Mouse (Mus musculus) MEL (cell line): ENCODE results near the gene Sctr. TPM values are rescaled to one million over a fixed set of nuclear protein-coding genes. Genes with fewer than 3 reads are reported as not detected.

Experiments used
- DNase-seq: peaks from one replicate; pipeline ENCODE4 v3.0.0; 2011; ENCODE audit warnings: low read depth, low spot score
- H3K27ac ChIP-seq: 2 replicates; pipeline ENCODE4 v1.5.1; 2012; ENCODE audit warnings: low read depth, mild to moderate bottlenecking, control low read depth, low read length, moderate library complexity; ENCODE audit not compliant: control insufficient read depth
- H3K27me3 ChIP-seq, 2 experiments: fragments of 150-350 bp in 1 of 2; sonication (generic) in 1 of 2; 2 replicates each; pipeline ENCODE4 v1.6.1; 2012; ENCODE audit warnings: low read length in 2 of 2, mild to moderate bottlenecking in 2 of 2, improper control_type of control experiment in 1 of 2, moderate library complexity in 1 of 2; ENCODE audit not compliant: insufficient read depth in 2 of 2, control insufficient read depth in 1 of 2
- H3K36me3 ChIP-seq, 2 experiments: 2 replicates each; pipeline ENCODE4 v1.6.1; 2012 to 2014; ENCODE audit warnings: low read length in 2 of 2, improper control_type of control experiment in 1 of 2, inconsistent platforms in 1 of 2, mild to moderate bottlenecking in 1 of 2; ENCODE audit not compliant: insufficient read depth in 2 of 2, control insufficient read depth in 1 of 2
- H3K4me1 ChIP-seq, 2 experiments: fragments of 150-350 bp in 1 of 2; sonication (generic) in 1 of 2; 2 replicates each; pipeline ENCODE4 v1.6.1; 2012; ENCODE audit warnings: low read length in 2 of 2, improper control_type of control experiment in 1 of 2, mild to moderate bottlenecking in 1 of 2; ENCODE audit not compliant: insufficient read depth in 2 of 2, control insufficient read depth in 1 of 2
- H3K4me3 ChIP-seq, 2 experiments: fragments of 150-350 bp in 1 of 2; sonication (generic) in 1 of 2; 2 replicates each; pipeline ENCODE4 v1.5.1; 2012; ENCODE audit warnings: low read depth in 2 of 2, low read length in 2 of 2, mild to moderate bottlenecking in 2 of 2, moderate library complexity in 2 of 2, control low read depth in 1 of 2, improper control_type of control experiment in 1 of 2; ENCODE audit not compliant: control insufficient read depth in 1 of 2, insufficient read depth in 1 of 2
- H3K79me2 ChIP-seq: 2 replicates; pipeline ENCODE4 v1.6.1; 2012; ENCODE audit warnings: mild to moderate bottlenecking, low read length, moderate library complexity; ENCODE audit not compliant: control insufficient read depth, poor library complexity, insufficient read depth
- H3K9ac ChIP-seq: 2 replicates; pipeline ENCODE4 v1.6.1; 2012; ENCODE audit warnings: low read depth, mild to moderate bottlenecking, control low read depth, low read length, moderate library complexity; ENCODE audit not compliant: control insufficient read depth, poor library complexity, severe bottlenecking
- H3K9me3 ChIP-seq: fragments of 150-350 bp; sonication (generic); replicated peaks from 2 replicates; pipeline ENCODE4 v1.6.1; 2012; ENCODE audit warnings: mild to moderate bottlenecking, low read length, improper control_type of control experiment, moderate library complexity; ENCODE audit not compliant: insufficient read depth
- BHLHE40 ChIP-seq: IDR thresholded peaks from 2 replicates; pipeline ENCODE4 v1.6.1; 2012; ENCODE audit warnings: low read depth, mild to moderate bottlenecking, inconsistent platforms, low read length, improper control_type of control experiment, borderline replicate concordance
- CHD1 ChIP-seq: IDR thresholded peaks from 2 replicates; pipeline ENCODE4 v1.6.1; 2012; ENCODE audit warnings: low read depth, mild to moderate bottlenecking, inconsistent platforms, low read length, improper control_type of control experiment
- CHD2 ChIP-seq: IDR thresholded peaks from 2 replicates; pipeline ENCODE4 v1.6.1; 2011; ENCODE audit warnings: low read length, improper control_type of control experiment
- CTCF ChIP-seq, 3 experiments: IDR thresholded peaks in 2 of 3; conservative IDR thresholded peaks in 1 of 3; 2 replicates each; pipeline ENCODE4 v1.5.1; 2011 to 2012; ENCODE audit warnings: low read length in 3 of 3, low read depth in 2 of 3, mild to moderate bottlenecking in 2 of 3, improper control_type of control experiment in 1 of 3, inconsistent platforms in 1 of 3, mixed read lengths in 1 of 3, moderate library complexity in 1 of 3; ENCODE audit not compliant: control insufficient read depth in 1 of 3, insufficient read depth in 1 of 3, poor library complexity in 1 of 3, severe bottlenecking in 1 of 3
- ELF1 ChIP-seq: IDR thresholded peaks from 2 replicates; pipeline ENCODE4 v1.6.1; 2014; ENCODE audit warnings: low read depth, mild to moderate bottlenecking, inconsistent platforms, low read length, improper control_type of control experiment, moderate library complexity
- EP300 ChIP-seq, 2 experiments: IDR thresholded peaks; 2 replicates each; pipeline ENCODE4 v1.6.1; 2011; ENCODE audit warnings: improper control_type of control experiment in 2 of 2, low read length in 2 of 2, low read depth in 1 of 2, mild to moderate bottlenecking in 1 of 2
- ETS1 ChIP-seq: IDR thresholded peaks from 2 replicates; pipeline ENCODE4 v1.6.1; 2012; ENCODE audit warnings: low read depth, mild to moderate bottlenecking, inconsistent platforms, low read length, improper control_type of control experiment, moderate library complexity
- GATA1 ChIP-seq: IDR thresholded peaks from 2 replicates; pipeline ENCODE4 v1.6.1; 2011; ENCODE audit warnings: low read depth, low read length, improper control_type of control experiment
- HCFC1 ChIP-seq: IDR thresholded peaks from 2 replicates; pipeline ENCODE4 v1.6.1; 2012; ENCODE audit warnings: low read depth, mild to moderate bottlenecking, inconsistent platforms, low read length, improper control_type of control experiment, moderate library complexity
- JUND ChIP-seq: IDR thresholded peaks from 2 replicates; pipeline ENCODE4 v1.6.1; 2011; ENCODE audit warnings: low read depth, mild to moderate bottlenecking, improper control_type of control experiment, low read length
- MEF2A ChIP-seq: IDR thresholded peaks from 2 replicates; pipeline ENCODE4 v1.6.1; 2014; ENCODE audit warnings: low read depth, mild to moderate bottlenecking, inconsistent platforms, low read length, improper control_type of control experiment; ENCODE audit not compliant: poor library complexity, insufficient replicate concordance, severe bottlenecking; ENCODE audit errors: extremely low read depth
- MXI1 ChIP-seq: IDR thresholded peaks from 2 replicates; pipeline ENCODE4 v1.6.1; 2011; ENCODE audit warnings: mild to moderate bottlenecking, low read depth, low read length, improper control_type of control experiment
- MYB ChIP-seq: IDR thresholded peaks from 2 replicates; pipeline ENCODE4 v1.6.1; 2011; ENCODE audit warnings: mild to moderate bottlenecking, low read depth, low read length, improper control_type of control experiment
- NRF1 ChIP-seq: IDR thresholded peaks from 2 replicates; pipeline ENCODE4 v1.6.1; 2014; ENCODE audit warnings: low read depth, mild to moderate bottlenecking, inconsistent platforms, low read length, improper control_type of control experiment, moderate library complexity; ENCODE audit not compliant: poor library complexity, insufficient read depth, severe bottlenecking
- POLR2AphosphoS5 ChIP-seq: IDR thresholded peaks from 2 replicates; pipeline ENCODE4 v1.6.1; 2012; ENCODE audit warnings: low read depth, borderline replicate concordance, mild to moderate bottlenecking, inconsistent platforms, low read length, moderate library complexity, mixed read lengths
- RAD21 ChIP-seq: IDR thresholded peaks from 2 replicates; pipeline ENCODE4 v1.6.1; 2011; ENCODE audit warnings: mild to moderate bottlenecking, low read depth, low read length, improper control_type of control experiment
- RCOR1 ChIP-seq: IDR thresholded peaks from 2 replicates; pipeline ENCODE4 v1.6.1; 2012; ENCODE audit warnings: low read depth, mild to moderate bottlenecking, inconsistent platforms, low read length, improper control_type of control experiment
- SIN3A ChIP-seq: IDR thresholded peaks from 2 replicates; pipeline ENCODE4 v1.6.1; 2012; ENCODE audit warnings: low read length, improper control_type of control experiment, inconsistent platforms
- TBP ChIP-seq: IDR thresholded peaks from 2 replicates; pipeline ENCODE4 v1.8.0; 2011; ENCODE audit warnings: low read depth, low read length, improper control_type of control experiment
- TCF12 ChIP-seq: IDR thresholded peaks from 2 replicates; pipeline ENCODE4 v1.6.1; 2014; ENCODE audit warnings: low read depth, mild to moderate bottlenecking, inconsistent platforms, low read length, improper control_type of control experiment, moderate library complexity
- USF2 ChIP-seq, 2 experiments: IDR thresholded peaks; 2 replicates each; pipeline ENCODE4 v1.6.1; 2011 to 2012; ENCODE audit warnings: improper control_type of control experiment in 2 of 2, low read length in 2 of 2, borderline replicate concordance in 1 of 2, inconsistent platforms in 1 of 2, low read depth in 1 of 2, mild to moderate bottlenecking in 1 of 2; ENCODE audit not compliant: insufficient read depth in 1 of 2
- ZC3H11A ChIP-seq: IDR thresholded peaks from 2 replicates; pipeline ENCODE4 v1.6.1; 2012; ENCODE audit warnings: low read depth, mild to moderate bottlenecking, inconsistent platforms, low read length, improper control_type of control experiment
- ZKSCAN1 ChIP-seq: IDR thresholded peaks from 2 replicates; pipeline ENCODE4 v1.6.1; 2012; ENCODE audit warnings: low read depth, mild to moderate bottlenecking, inconsistent platforms, low read length, improper control_type of control experiment, moderate library complexity
- ZMIZ1 ChIP-seq: IDR thresholded peaks from 2 replicates; pipeline ENCODE4 v1.6.1; 2012; ENCODE audit warnings: low read depth, mild to moderate bottlenecking, inconsistent platforms, low read length, improper control_type of control experiment, moderate library complexity
- ZNF384 ChIP-seq: IDR thresholded peaks from 2 replicates; pipeline ENCODE4 v1.6.1; 2012; ENCODE audit warnings: low read depth, mild to moderate bottlenecking, inconsistent platforms, low read length, improper control_type of control experiment
- polyA plus RNA-seq, 2 experiments: library from polyadenylated mRNA; stranded (reverse) in 1 of 2; unstranded in 1 of 2; fragments of >175 nt in 1 of 2; fragments of >200 nt in 1 of 2; gene quantifications; 2 replicates each; pipeline versions ENCODE4 v1.2.1 to v1.2.4; 2012; ENCODE audit warnings: low replicate concordance in 2 of 2, low read depth in 1 of 2; ENCODE audit not compliant: insufficient read length in 2 of 2, insufficient read depth in 1 of 2, missing spikeins in 1 of 2
- total RNA-seq: library from RNA; depleted of rRNA; stranded (reverse); fragments of 300-350 nt; gene quantifications from 2 replicates; pipeline ENCODE4 v1.2.3, GENCODE M21; 2012

Sctr gene
- total and polyA plus RNA-seq, 3 experiments: not detected

- no peak for DNase-seq
- Histone ChIP-seq H3K4me1 (no peaks in the 10 kb centered on the region), H3K27me3 (no peaks in the 10 kb centered on the region), H3K4me3 (no peak overlapping the region), H3K9me3 (no peaks in the 10 kb centered on the region), H3K36me3 (no peaks in the 10 kb centered on the region), H3K27ac (no peak overlapping the region), H3K79me2 (no peaks in the 10 kb centered on the region), H3K9ac (no peak overlapping the region)
- peak in 1 of 3 experiments; percentile 0; a peak in 1 of 6 replicates for TF ChIP-seq CTCF (IDR thresholded peaks at IDR 0.05 in 2 of 3, conservative IDR thresholded peaks at IDR 0.05 in 1 of 3; ENCODE audit: control insufficient read depth in 1 of 3, insufficient read depth in 1 of 3, low read depth in 2 of 3, low read length in 3 of 3, poor library complexity in 1 of 3, severe bottlenecking in 1 of 3)
- TF ChIP-seq NRF1: no peak
- no peak for TF ChIP-seq EP300 (IDR thresholded peaks at IDR 0.05; ENCODE audit: low read depth in 1 of 2, low read length in 2 of 2)
- no peak for TF ChIP-seq MYB
Measured at GRCm38 (mm10) chr1:120025050-120025439, 18.4 kb downstream of the Sctr start.

GRCm38 (mm10) chr1:120027693-120028092, 21.0 kb downstream of the Sctr start:
- H3K27me3 ChIP-seq: no peaks in the 10 kb centered on the region
- TF ChIP-seq BHLHE40 (no peak), ZC3H11A (no peak), ZKSCAN1 (no peak)
- no peaks in the 10 kb centered on the region for H3K4me1 ChIP-seq
- H3K79me2 ChIP-seq: no peaks in the 10 kb centered on the region
- H3K27ac ChIP-seq: no peak overlapping the region
- no peak overlapping the region for H3K9ac ChIP-seq
- no peaks in the 10 kb centered on the region for H3K36me3 ChIP-seq
- no peak for DNase-seq
- H3K9me3 ChIP-seq: no peaks in the 10 kb centered on the region
- no peak overlapping the region for H3K4me3 ChIP-seq

GRCm38 (mm10) chr1:120030474-120030873, 23.8 kb downstream of the Sctr start:
- TF ChIP-seq TCF12 (no peak), MEF2A (no peak), EP300 (IDR thresholded peaks at IDR 0.05; ENCODE audit: low read depth in 1 of 2, low read length in 2 of 2) (no peak), ETS1 (no peak), JUND (no peak), ZNF384 (no peak), ELF1 (no peak), USF2 (IDR thresholded peaks at IDR 0.05; ENCODE audit: borderline replicate concordance in 1 of 2, insufficient read depth in 1 of 2, low read depth in 1 of 2, low read length in 2 of 2) (no peak), ZMIZ1 (no peak), RAD21 (no peak), SIN3A (no peak), CHD2 (no peak), CHD1 (no peak), POLR2AphosphoS5 (no peak), MXI1 (no peak), RCOR1 (no peak), TBP (no peak), ZC3H11A (no peak), GATA1 (no peak), HCFC1 (no peak)
- TF ChIP-seq, all 39 proteins: peak for 0
- Histone ChIP-seq H3K9me3 (no peaks in the 10 kb centered on the region), H3K27ac (no peak overlapping the region)

More at GRCm38 (mm10) chr1:120030474-120030873, 23.8 kb downstream of the Sctr start:
- Histone ChIP-seq H3K9ac (no peak overlapping the region), H3K4me3 (no peak overlapping the region), H3K4me1 (no peaks in the 10 kb centered on the region), H3K36me3 (no peaks in the 10 kb centered on the region), H3K79me2 (no peaks in the 10 kb centered on the region), H3K27me3 (no peaks in the 10 kb centered on the region)
- no peak for DNase-seq
